Mouse (Mus musculus) kidney, adult 2 months (tissue): ENCODE data around the gene Psmc6. TPM values are rescaled to one million over a fixed set of nuclear protein-coding genes. Genes with fewer than 3 reads are reported as not detected.

ENCODE experiments used
- DNase-seq: peaks from one replicate; pipeline ENCODE4 v3.0.0; 2021
- H3K27ac ChIP-seq: fragments of 200-500 bp; 2 replicates; pipeline ENCODE4 v1.5.1; 2012; ENCODE audit warnings: low read depth, low read length, control low read depth, inconsistent platforms; ENCODE audit not compliant: insufficient read depth
- H3K27me3 ChIP-seq: fragments of 200-500 bp; replicated peaks from 2 replicates; pipeline ENCODE4 v1.6.1; 2012; ENCODE audit warnings: mild to moderate bottlenecking, moderate library complexity, low read length, inconsistent platforms; ENCODE audit not compliant: control insufficient read depth, insufficient read depth
- H3K36me3 ChIP-seq: fragments of 200-500 bp; 2 replicates; pipeline ENCODE4 v1.6.1; 2012; ENCODE audit warnings: mild to moderate bottlenecking, moderate library complexity, low read length, inconsistent platforms; ENCODE audit not compliant: control insufficient read depth, insufficient read depth
- H3K4me1 ChIP-seq: fragments of 200-500 bp; 2 replicates; pipeline ENCODE4 v1.6.1; 2011; ENCODE audit warnings: low read length; ENCODE audit not compliant: control insufficient read depth, insufficient read depth
- H3K4me3 ChIP-seq: fragments of 200-500 bp; 2 replicates; pipeline ENCODE4 v1.5.1; 2011; ENCODE audit warnings: mild to moderate bottlenecking, low read depth, low read length, control low read depth; ENCODE audit not compliant: insufficient read depth
- CTCF ChIP-seq: fragments of 200-500 bp; conservative IDR thresholded peaks from 2 replicates; pipeline ENCODE4 v1.5.1; 2011; ENCODE audit warnings: low read depth, mild to moderate bottlenecking, control low read depth, low read length, moderate library complexity, mixed read lengths; ENCODE audit not compliant: insufficient read depth, insufficient read length
- POLR2A ChIP-seq: fragments of 200-500 bp; IDR thresholded peaks from one replicate; pipeline ENCODE4 v1.6.1; 2011; ENCODE audit warnings: low read depth, low read length, control low read depth
- WGBS: fragments of 180-500 bp; shearing (Covaris S2); methylation state at CpG from one replicate; pipeline ENCODE4 v1.1.7; 2018; 5-methylcytosine and 5-hydroxymethylcytosine counted together
- polyA plus RNA-seq: library from polyadenylated mRNA; depleted of rRNA; stranded (reverse); fragments of >200 nt; gene quantifications from 2 replicates; pipeline ENCODE4 v1.2.3, GENCODE M21; 2012; rRNA removed

Psmc6 gene
- polyA plus RNA-seq = 23.8 and 45.5 TPM in 2 replicates

GRCm38 (mm10) chr14:45329589-45330181, at the start of gene Psmc6:
Psmc6 (plus strand) TSS chr14:45329788.
- H3K4me1 ChIP-seq = no peaks in the 10 kb centered on the region
- TF ChIP-seq POLR2A (no peak), CTCF (peak; percentile 92)
- no peaks in the 10 kb centered on the region for H3K27me3 ChIP-seq
- under 1% methylated on average over 44 of the region's 44 CpGs for WGBS
- peak; percentile 96 for DNase-seq
- peaks cover 3% of the 10 kb centered on the region for H3K36me3 ChIP-seq
- peak within 1 kb of the TSS; percentile 61 for H3K27ac ChIP-seq
- peak within 1 kb of the TSS; percentile 73 for H3K4me3 ChIP-seq

GRCm38 (mm10) chr14:45282066-45282465, 47.5 kb upstream of the Psmc6 start:
- Histone ChIP-seq H3K27me3 (no peaks in the 10 kb centered on the region), H3K4me1 (no peaks in the 10 kb centered on the region), H3K27ac (no peak overlapping the region), H3K4me3 (no peak overlapping the region), H3K36me3 (no peaks in the 10 kb centered on the region; the same call in 1 of the 2 replicates)
- no peak for DNase-seq
- 86% methylated on average over 3 of the region's 3 CpGs for WGBS
- TF ChIP-seq POLR2A (no peak), CTCF (no peak)

GRCm38 (mm10) chr14:45291608-45292007, 38.0 kb upstream of the Psmc6 start:
- H3K4me3 ChIP-seq = no peak overlapping the region
- H3K27me3 ChIP-seq = no peaks in the 10 kb centered on the region
- WGBS = 84% methylated on average over 4 of the region's 4 CpGs
- no peak for TF ChIP-seq POLR2A
- TF ChIP-seq CTCF = no peak
- no peak overlapping the region for H3K27ac ChIP-seq
- H3K36me3 ChIP-seq = no peaks in the 10 kb centered on the region; the same call in none of the 2 replicates
- DNase-seq = no peak
- H3K4me1 ChIP-seq = no peaks in the 10 kb centered on the region

GRCm38 (mm10) chr14:45303939-45304338, 25.6 kb upstream of the Psmc6 start:
- Histone ChIP-seq H3K27ac (no peak overlapping the region), H3K36me3 (peaks cover 2% of the 10 kb centered on the region), H3K4me1 (no peaks in the 10 kb centered on the region), H3K27me3 (no peaks in the 10 kb centered on the region), H3K4me3 (no peak overlapping the region)
- WGBS = 84% methylated on average over 4 of the region's 4 CpGs
- TF ChIP-seq POLR2A (no peak), CTCF (no peak)
- no peak for DNase-seq

- H3K27ac ChIP-seq = no peak overlapping the region
- 79% methylated on average over 4 of the region's 4 CpGs for WGBS
Measured at GRCm38 (mm10) chr14:45304389-45304788, 25.2 kb upstream of the Psmc6 start.

GRCm38 (mm10) chr14:45305852-45306251, 23.7 kb upstream of the Psmc6 start:
- Histone ChIP-seq H3K4me3 (no peak overlapping the region), H3K27ac (no peak overlapping the region), H3K4me1 (no peaks in the 10 kb centered on the region), H3K36me3 (peaks cover 2% of the 10 kb centered on the region), H3K27me3 (no peaks in the 10 kb centered on the region)
- DNase-seq = no peak
- WGBS = 84% methylated on average over 5 of the region's 5 CpGs
- no peak for TF ChIP-seq CTCF
- no peak for TF ChIP-seq POLR2A

More at GRCm38 (mm10) chr14:45304389-45304788, 25.2 kb upstream of the Psmc6 start:
- no peaks in the 10 kb centered on the region for H3K27me3 ChIP-seq
- H3K4me3 ChIP-seq = no peak overlapping the region
- TF ChIP-seq CTCF = no peak
- no peak for TF ChIP-seq POLR2A
- no peak for DNase-seq
- H3K36me3 ChIP-seq = peaks cover 2% of the 10 kb centered on the region
- H3K4me1 ChIP-seq = no peaks in the 10 kb centered on the region

GRCm38 (mm10) chr14:45307630-45308328, 21.8 kb upstream of the Psmc6 start:
- H3K27me3 ChIP-seq = no peaks in the 10 kb centered on the region
- DNase-seq = no peak
- H3K4me1 ChIP-seq = no peaks in the 10 kb centered on the region
- 84% methylated on average over 8 of the region's 8 CpGs for WGBS
- no peak overlapping the region for H3K27ac ChIP-seq
- H3K36me3 ChIP-seq = no peaks in the 10 kb centered on the region; the same call in 1 of the 2 replicates
- TF ChIP-seq POLR2A = no peak
- TF ChIP-seq CTCF = no peak
- H3K4me3 ChIP-seq = no peak overlapping the region
